ENCODE assay signal across 8 mouse cellular contexts in the genomic region with DNA sequence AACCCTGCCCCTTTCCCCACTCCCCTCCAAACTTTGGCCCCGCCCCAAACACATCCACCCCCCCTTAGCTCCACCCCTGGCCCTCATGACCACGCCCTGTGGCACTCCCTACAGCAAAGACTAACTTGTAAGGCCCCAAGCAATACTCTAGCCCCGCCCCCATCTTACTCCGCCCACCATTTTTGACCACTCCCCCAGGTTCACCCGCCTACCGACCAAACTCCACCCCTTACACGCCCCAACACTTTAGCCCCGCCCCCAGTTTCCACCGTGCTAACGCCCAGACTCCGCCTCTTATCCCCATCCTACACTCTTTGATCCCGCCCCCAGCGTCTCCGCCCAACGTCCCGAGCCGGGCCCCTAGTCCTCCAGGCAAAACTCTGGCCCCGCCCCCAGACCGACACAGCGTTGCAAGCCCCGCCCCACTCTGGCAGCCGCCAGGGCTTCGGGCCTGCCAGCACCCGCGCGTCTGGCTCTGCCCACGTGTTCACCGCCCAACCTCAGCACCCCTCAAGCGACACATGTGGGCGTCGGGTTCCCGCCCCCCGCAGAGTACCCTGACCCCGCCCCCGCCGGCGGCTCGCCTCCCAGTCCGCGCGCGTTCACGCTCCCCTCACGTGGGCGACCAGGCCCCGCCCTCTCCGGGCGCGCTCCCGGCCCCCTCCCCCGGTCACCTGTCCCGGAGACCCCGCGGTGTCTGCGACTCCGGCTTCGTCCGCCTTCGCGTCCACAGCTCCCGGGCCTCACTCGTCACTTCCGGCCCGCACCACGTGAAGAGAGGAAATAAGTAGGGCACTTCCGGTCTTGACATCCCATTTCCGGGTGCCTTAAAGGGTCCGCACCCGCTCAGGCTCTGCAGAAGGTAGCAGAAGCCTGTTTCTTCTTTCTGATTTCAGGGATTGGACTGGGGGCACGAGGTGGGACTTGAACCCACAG. TPM values are rescaled to one million over a fixed set of nuclear protein-coding genes. Genes with fewer than 3 reads are reported as not detected.
DNase-seq lines count a peak whose midpoint lies in the region; ATAC-seq and TF ChIP-seq lines count a peak whose summit lies in the region.

A gene (minus strand): TSS at position 770 of the 936 bp plus-strand sequence.

- H3K4me3 ChIP-seq in E14TG2a.4 (replicated peaks; ENCODE audit: low read length): peak within 1 kb of the TSS; percentile 84
- peak within 1 kb of the TSS; percentile 64 for H3K4me3 ChIP-seq in forebrain, embryonic 13.5 days
- peak within 1 kb of the TSS; percentile 70 for H3K4me3 ChIP-seq in liver, postnatal 0 days (ENCODE audit: low read depth, low read length)
- H3K4me3 ChIP-seq in neural tube, embryonic 14.5 days (ENCODE audit: low read depth, low read length): peak within 1 kb of the TSS; percentile 53

- under 1% methylated on average over 61 of the region's 70 CpGs for whole genome bisulfite sequencing in forebrain, embryonic 13.5 days
- 1% methylated on average over 69 of the region's 70 CpGs for whole genome bisulfite sequencing in large intestine, adult 2 months
- WGBS in liver, postnatal 0 days (ENCODE audit: insufficient replicate concordance): under 1% methylated on average over 64 of the region's 70 CpGs
- under 1% methylated on average over 57 of the region's 70 CpGs for WGBS in neural tube, embryonic 14.5 days

- intact Hi-C loops in heart, postnatal 10 days (cut with DNase I): no loop called here

- peaks cover 3% of the 10 kb centered on the region; the same call in 1 of the 2 replicates for H3K9me3 ChIP-seq in E14TG2a.4 (ENCODE audit: low read length)
- no peaks in the 10 kb centered on the region for H3K9me3 ChIP-seq in forebrain, embryonic 13.5 days (replicated peaks)
- H3K9me3 ChIP-seq in liver, postnatal 0 days (ENCODE audit: low read length): no peaks in the 10 kb centered on the region
- no peaks in the 10 kb centered on the region for H3K9me3 ChIP-seq in neural tube, embryonic 14.5 days (ENCODE audit: control insufficient read depth, low read length)

- TF ChIP-seq EP300 in liver, postnatal 0 days (IDR thresholded peaks at IDR 0.05; ENCODE audit: low read depth): peak; percentile 29; the same call in 1 of the 2 replicates

- DNase-seq in c-Kit-positive CD71-positive TER-119-positive erythroid progenitor cells, embryonic 14.5 days (ENCODE audit: low spot score): peak; percentile 100
- DNase-seq in heart, postnatal 10 days: peak; percentile 100
- DNase-seq in large intestine, adult 2 months (ENCODE audit: low read depth, low spot score): no peak
- peak; percentile 100 for DNase-seq in liver, postnatal 0 days
- DNase-seq in testis, postnatal 10 days (ENCODE audit: low spot score): peak; percentile 100

- no peak for TF ChIP-seq CTCF in E14TG2a.4 (conservative IDR thresholded peaks at IDR 0.05; ENCODE audit: low read length)
- TF ChIP-seq CTCF in liver, postnatal 0 days (IDR thresholded peaks at IDR 0.05; ENCODE audit: low read depth): no peak

- peak within 1 kb of the TSS; percentile 72 for H3K9ac ChIP-seq in forebrain, embryonic 13.5 days
- peak within 1 kb of the TSS; percentile 79 for H3K9ac ChIP-seq in liver, postnatal 0 days (replicated peaks)
- peak within 1 kb of the TSS; percentile 51 for H3K9ac ChIP-seq in neural tube, embryonic 14.5 days (replicated peaks; ENCODE audit: low read depth, low read length)

- H3K36me3 ChIP-seq in E14TG2a.4 (ENCODE audit: insufficient read depth, low read length): peaks cover 31% of the 10 kb centered on the region
- H3K36me3 ChIP-seq in forebrain, embryonic 13.5 days (ENCODE audit: poor library complexity, severe bottlenecking): peaks cover 29% of the 10 kb centered on the region
- H3K36me3 ChIP-seq in liver, postnatal 0 days (replicated peaks; ENCODE audit: insufficient read depth, low read length): peaks cover 31% of the 10 kb centered on the region
- H3K36me3 ChIP-seq in neural tube, embryonic 14.5 days (ENCODE audit: control insufficient read depth, insufficient read depth, low read length): peaks cover 12% of the 10 kb centered on the region; the same call in 1 of the 2 replicates

- peak within 1 kb of the TSS; percentile 92 for H3K27ac ChIP-seq in forebrain, embryonic 13.5 days
- H3K27ac ChIP-seq in liver, postnatal 0 days (ENCODE audit: low read depth): peak within 1 kb of the TSS; percentile 98
- peak within 1 kb of the TSS; percentile 91 for H3K27ac ChIP-seq in neural tube, embryonic 14.5 days (ENCODE audit: low read depth, low read length)

- 0 out of 2 replicates have a peak, but pooled peaks cover 2% of the 10 kb centered on the region for H3K27me3 ChIP-seq in E14TG2a.4 (ENCODE audit: insufficient read depth, low read length)
- no peaks in the 10 kb centered on the region for H3K27me3 ChIP-seq in forebrain, embryonic 13.5 days
- no peaks in the 10 kb centered on the region for H3K27me3 ChIP-seq in liver, postnatal 0 days (ENCODE audit: insufficient read depth, low read length)
- no peaks in the 10 kb centered on the region for H3K27me3 ChIP-seq in neural tube, embryonic 14.5 days (ENCODE audit: control insufficient read depth, insufficient read depth, low read length)

- H3K4me1 ChIP-seq in E14TG2a.4 (replicated peaks; ENCODE audit: low read depth, low read length): peaks cover 28% of the 10 kb centered on the region
- H3K4me1 ChIP-seq in forebrain, embryonic 13.5 days: peaks cover 12% of the 10 kb centered on the region
- peaks cover 11% of the 10 kb centered on the region for H3K4me1 ChIP-seq in liver, postnatal 0 days (ENCODE audit: insufficient read depth)
- 0 out of 2 replicates have a peak, but pooled peaks cover 5% of the 10 kb centered on the region for H3K4me1 ChIP-seq in neural tube, embryonic 14.5 days (ENCODE audit: control insufficient read depth, insufficient read depth, low read length)

- peak; percentile 95 for ATAC-seq in forebrain, embryonic 13.5 days
- ATAC-seq in liver, postnatal 0 days: peak; percentile 88
- ATAC-seq in neural tube, embryonic 14.5 days (ENCODE audit: low read depth): peak; percentile 94

- H3K4me2 ChIP-seq in forebrain, embryonic 13.5 days: peak within 1 kb of the TSS; percentile 54
- H3K4me2 ChIP-seq in liver, postnatal 0 days (ENCODE audit: low read depth, low read length): peak within 1 kb of the TSS; percentile 90
- peak within 1 kb of the TSS; percentile 41 for H3K4me2 ChIP-seq in neural tube, embryonic 14.5 days (ENCODE audit: low read depth, low read length)

RNA-seq across cellular contexts. Expression of the gene that starts here (rescaled TPM):
- 25.2 and 32.2 TPM in 2 replicates for polyA plus RNA-seq in forebrain, embryonic 13.5 days (2015; fragmentation: Nextera tagmentation; extraction: Ambion mirVana)
- total RNA-seq in heart, postnatal 10 days (2021): 10 to 100 TPM; 38.2 to 39.1 TPM
- polyA plus RNA-seq in large intestine, adult 2 months (2012; rRNA removed): 22.7 and 37.9 TPM in 2 replicates
- polyA plus RNA-seq in liver, postnatal 0 days (2015; fragmentation: Nextera tagmentation; extraction: Ambion mirVana): 5.7 and 8.8 TPM in 2 replicates
- 14.8 and 15.8 TPM in 2 replicates for polyA plus RNA-seq in neural tube, embryonic 14.5 days (2014; fragmentation: Nextera tagmentation; extraction: Ambion mirVana)
